Comparison of ENCODE assay signal across 9 mouse cellular contexts in genomic region chr11:68566447-68567059, GRCm38 (mm10). TPM values are rescaled to one million over a fixed set of nuclear protein-coding genes. Genes with fewer than 3 reads are reported as not detected.
DNase-seq lines count a peak whose midpoint lies in the region; ATAC-seq and TF ChIP-seq lines count a peak whose summit lies in the region.
"Had no signal": no experiment of that assay in that cellular context is flagged by ENCODE, and none has a peak within 500 bp of the region (broad histone marks: within the 10 kb centered on the region; RNA-seq: fewer than 3 reads in every experiment).

No protein-coding gene starts in this region.

- H3K4me1 ChIP-seq in embryonic fibroblast, embryonic 13.5 days (ENCODE audit: control insufficient read depth, insufficient read depth, low read length) = no peaks in the 10 kb centered on the region
- H3K4me1 ChIP-seq in heart, embryonic 13.5 days = peaks cover 4% of the 10 kb centered on the region
- peaks cover 9% of the 10 kb centered on the region; the same call in 1 of the 2 replicates for H3K4me1 ChIP-seq in kidney, embryonic 16.5 days (ENCODE audit: insufficient read depth, low read length)
- 0 out of 2 replicates have a peak, but pooled peaks cover 6% of the 10 kb centered on the region for H3K4me1 ChIP-seq in limb, embryonic 15.5 days
- H3K4me1 ChIP-seq in midbrain, postnatal 0 days (ENCODE audit: insufficient read depth, low read length) = no peaks in the 10 kb centered on the region
- H3K4me1 ChIP-seq in stomach, embryonic 16.5 days (ENCODE audit: control insufficient read depth, insufficient read depth, low read length) = no peaks in the 10 kb centered on the region

- no peak overlapping the region for H3K27ac ChIP-seq in embryonic fibroblast, embryonic 13.5 days (ENCODE audit: insufficient read depth, low read length)
- no peak overlapping the region for H3K27ac ChIP-seq in heart, embryonic 13.5 days (replicated peaks)
- H3K27ac ChIP-seq in kidney, embryonic 16.5 days (ENCODE audit: low read length) = no peak overlapping the region
- no peak overlapping the region for H3K27ac ChIP-seq in limb, embryonic 15.5 days
- H3K27ac ChIP-seq in midbrain, postnatal 0 days (ENCODE audit: low read depth, low read length) = no peak overlapping the region
- H3K27ac ChIP-seq in stomach, embryonic 16.5 days (ENCODE audit: low read length) = no peak overlapping the region

- H3K27me3 ChIP-seq in C2C12 (ENCODE audit: control insufficient read depth, insufficient read depth, insufficient read length) = peaks cover 23% of the 10 kb centered on the region
- peaks cover 5% of the 10 kb centered on the region; the same call in 1 of the 2 replicates for H3K27me3 ChIP-seq in heart, embryonic 13.5 days (replicated peaks)
- no peaks in the 10 kb centered on the region for H3K27me3 ChIP-seq in kidney, embryonic 16.5 days (ENCODE audit: insufficient read depth, low read length)
- no peaks in the 10 kb centered on the region for H3K27me3 ChIP-seq in limb, embryonic 15.5 days
- H3K27me3 ChIP-seq in midbrain, postnatal 0 days (ENCODE audit: insufficient read depth, low read length) = no peaks in the 10 kb centered on the region
- no peaks in the 10 kb centered on the region for H3K27me3 ChIP-seq in stomach, embryonic 16.5 days (ENCODE audit: control insufficient read depth, insufficient read depth, low read length)

- no peak overlapping the region for H3K4me3 ChIP-seq in C2C12 (ENCODE audit: insufficient read depth, poor library complexity, severe bottlenecking)
- no peak overlapping the region; the same call in 1 of the 2 replicates for H3K4me3 ChIP-seq in embryonic fibroblast, embryonic 13.5 days (ENCODE audit: insufficient read depth, low read length)
- H3K4me3 ChIP-seq in heart, embryonic 13.5 days = peak overlapping the region; percentile 42
- H3K4me3 ChIP-seq in kidney, embryonic 16.5 days (ENCODE audit: low read length) = peak overlapping the region; percentile 42
- H3K4me3 ChIP-seq in limb, embryonic 15.5 days = peak overlapping the region; percentile 29
- peak overlapping the region; percentile 28 for H3K4me3 ChIP-seq in midbrain, postnatal 0 days (ENCODE audit: low read depth, low read length)
- peak overlapping the region; percentile 41 for H3K4me3 ChIP-seq in stomach, embryonic 16.5 days (replicated peaks; ENCODE audit: low read length)
- H3K4me3 ChIP-seq: erythroblast, embryonic 14.5 days had no signal

- DNase-seq in brain, embryonic 14.5 days (ENCODE audit: low read depth) = peak; percentile 93
- DNase-seq in midbrain, postnatal 0 days (ENCODE audit: low spot score) = peak; percentile 96

- peak overlapping the region; percentile 70 for H3K4me2 ChIP-seq in heart, embryonic 13.5 days
- peak overlapping the region; percentile 71 for H3K4me2 ChIP-seq in kidney, embryonic 16.5 days (replicated peaks; ENCODE audit: low read depth, low read length)
- peak overlapping the region; percentile 54 for H3K4me2 ChIP-seq in limb, embryonic 15.5 days
- peak overlapping the region; percentile 46 for H3K4me2 ChIP-seq in midbrain, postnatal 0 days (ENCODE audit: low read depth, low read length, poor library complexity, severe bottlenecking)
- H3K4me2 ChIP-seq in stomach, embryonic 16.5 days (ENCODE audit: low read depth, low read length) = peak overlapping the region; percentile 67

- 18% methylated on average over 17 of the region's 17 CpGs for WGBS in heart, embryonic 13.5 days
- 15% methylated on average over 17 of the region's 17 CpGs for WGBS in kidney, embryonic 16.5 days
- 17% methylated on average over 17 of the region's 17 CpGs for WGBS in limb, embryonic 15.5 days
- WGBS in midbrain, postnatal 0 days = 20% methylated on average over 17 of the region's 17 CpGs
- WGBS in stomach, embryonic 16.5 days = 15% methylated on average over 17 of the region's 17 CpGs

- ATAC-seq in heart, embryonic 13.5 days (ENCODE audit: extremely low read depth, insufficient number of reproducible peaks, low FRiP score, low TSS enrichment) = no peak
- peak; percentile 79; the same call in 1 of the 2 replicates for ATAC-seq in kidney, embryonic 16.5 days (ENCODE audit: low FRiP score, low TSS enrichment)
- no peak for ATAC-seq in limb, embryonic 15.5 days (ENCODE audit: insufficient number of reproducible peaks, low FRiP score, low TSS enrichment, low read depth)
- no peak; the same call in 1 of the 2 replicates for ATAC-seq in midbrain, postnatal 0 days (ENCODE audit: low FRiP score)
- ATAC-seq in stomach, embryonic 16.5 days (ENCODE audit: insufficient read depth, low FRiP score) = no peak

- no peaks in the 10 kb centered on the region for H3K36me3 ChIP-seq in C2C12 (ENCODE audit: control insufficient read depth, insufficient read depth)
- H3K36me3 ChIP-seq in heart, embryonic 13.5 days = no peaks in the 10 kb centered on the region
- no peaks in the 10 kb centered on the region for H3K36me3 ChIP-seq in kidney, embryonic 16.5 days (ENCODE audit: insufficient read depth, low read length)
- no peaks in the 10 kb centered on the region for H3K36me3 ChIP-seq in limb, embryonic 15.5 days
- no peaks in the 10 kb centered on the region for H3K36me3 ChIP-seq in midbrain, postnatal 0 days (ENCODE audit: insufficient read depth, low read length)
- H3K36me3 ChIP-seq in stomach, embryonic 16.5 days (ENCODE audit: control insufficient read depth, insufficient read depth, low read length) = no peaks in the 10 kb centered on the region

- no peaks in the 10 kb centered on the region for H3K79me2 ChIP-seq in C2C12 (ENCODE audit: control insufficient read depth, insufficient read depth)

- H3K9ac ChIP-seq in heart, embryonic 13.5 days = peak overlapping the region; percentile 67
- peak overlapping the region; percentile 43; the same call in 1 of the 2 replicates for H3K9ac ChIP-seq in kidney, embryonic 16.5 days (replicated peaks; ENCODE audit: low read length)
- H3K9ac ChIP-seq in limb, embryonic 15.5 days = no peak overlapping the region
- H3K9ac ChIP-seq in midbrain, postnatal 0 days (replicated peaks; ENCODE audit: low read length, poor library complexity, severe bottlenecking) = no peak overlapping the region
- H3K9ac ChIP-seq in stomach, embryonic 16.5 days (ENCODE audit: low read length) = peak overlapping the region; percentile 53; the same call in 1 of the 2 replicates

- peak; percentile 67 for TF ChIP-seq CTCF in C2C12 (IDR thresholded peaks at IDR 0.05; ENCODE audit: control insufficient read depth, insufficient read depth, insufficient read length)
- peak; percentile 75 for TF ChIP-seq CTCF in brain, embryonic 14.5 days (IDR thresholded peaks at IDR 0.05; ENCODE audit: borderline replicate concordance, extremely low read depth, insufficient read depth, insufficient read length)
- 0 out of 2 replicates have a peak, but pooled peaks have one; percentile 18 for TF ChIP-seq CTCF in embryonic fibroblast, embryonic 13.5 days (IDR thresholded peaks at IDR 0.05; ENCODE audit: borderline replicate concordance, insufficient read depth, low read length)
- peak; percentile 88 for TF ChIP-seq CTCF in midbrain, postnatal 0 days (IDR thresholded peaks at IDR 0.05)

- no peak for TF ChIP-seq POLR2A in brain, embryonic 14.5 days (IDR thresholded peaks at IDR 0.05; ENCODE audit: borderline replicate concordance, extremely low read depth, insufficient read depth, insufficient read length, poor library complexity, severe bottlenecking)
- TF ChIP-seq POLR2A in embryonic fibroblast, embryonic 13.5 days (IDR thresholded peaks at IDR 0.05; ENCODE audit: low read depth, low read length) = no peak

- H3ac ChIP-seq in C2C12 (ENCODE audit: control insufficient read depth, insufficient read length, low read depth) = no peak overlapping the region

- no peaks in the 10 kb centered on the region for H3K79me3 ChIP-seq in C2C12 (ENCODE audit: low read depth)

- no peaks in the 10 kb centered on the region for H3K9me3 ChIP-seq in heart, embryonic 13.5 days
- no peaks in the 10 kb centered on the region for H3K9me3 ChIP-seq in kidney, embryonic 16.5 days (ENCODE audit: low read length)
- no peaks in the 10 kb centered on the region for H3K9me3 ChIP-seq in limb, embryonic 15.5 days
- no peaks in the 10 kb centered on the region for H3K9me3 ChIP-seq in midbrain, postnatal 0 days (ENCODE audit: low read length)
- no peaks in the 10 kb centered on the region for H3K9me3 ChIP-seq in stomach, embryonic 16.5 days (replicated peaks; ENCODE audit: control insufficient read depth, low read length)

TF ChIP-seq in C2C12, 6 proteins besides CTCF, POLR2A, EP300 and RAD21 (continues in another document):
- TF ChIP-seq USF1 (IDR thresholded peaks at IDR 0.05; ENCODE audit: low read depth) = no peak
- no peak for TF ChIP-seq FOSL1 (IDR thresholded peaks at IDR 0.05; ENCODE audit: insufficient read depth, low read length, poor library complexity, severe bottlenecking)
- TF ChIP-seq MAX (IDR thresholded peaks at IDR 0.05) = no peak
- TF ChIP-seq MYOG (IDR thresholded peaks at IDR 0.05; ENCODE audit: control insufficient read depth, extremely low read depth, insufficient read length) = no peak
- TF ChIP-seq MYOD1 (IDR thresholded peaks at IDR 0.05; ENCODE audit: control insufficient read depth, insufficient read length, low read depth) = no peak

RNA-seq across cellular contexts. Expression of gene Mfsd6l, which starts 10.6 kb away (rescaled TPM):
- polyA plus RNA-seq in C2C12 (2012; fragmentation: generic; extraction: Trizol) = not detected
- 0.06 and 0.10 TPM in 2 replicates for polyA plus RNA-seq in brain, embryonic 14.5 days (2012; rRNA removed)
- not detected in 2 replicates for polyA plus RNA-seq in embryonic fibroblast, embryonic 13.5 days (2011; ENCODE audit: insufficient read length, low read depth, missing spikeins)
- not detected in 2 replicates for polyA plus RNA-seq in heart, embryonic 13.5 days (2015; fragmentation: Nextera tagmentation; extraction: Ambion mirVana)
- polyA plus RNA-seq in kidney, embryonic 16.5 days (2015; fragmentation: Nextera tagmentation; extraction: Ambion mirVana) = 2.6 and 2.9 TPM in 2 replicates
- 0.32 and 0.51 TPM in 2 replicates for polyA plus RNA-seq in limb, embryonic 15.5 days (2015; fragmentation: Nextera tagmentation; extraction: Ambion mirVana)
- total RNA-seq in midbrain, postnatal 0 days (2014; rRNA removed) = 0.11 and 0.33 TPM in 2 replicates
- 0.19 TPM in 1 of 2 replicates, not detected in the other for polyA plus RNA-seq in midbrain, postnatal 0 days (2015; fragmentation: Nextera tagmentation; extraction: Ambion mirVana)
- polyA plus RNA-seq in stomach, embryonic 16.5 days (2015; fragmentation: Nextera tagmentation; extraction: Ambion mirVana) = 2.0 and 2.8 TPM in 2 replicates
- polyA plus RNA-seq: erythroblast, embryonic 14.5 days had no signal

RNA-seq across cellular contexts. Expression of gene Ccdc42, which starts 20.3 kb away (rescaled TPM):
- not detected for polyA plus RNA-seq in C2C12 (2012; fragmentation: generic; extraction: Trizol)
- 0.21 and 0.37 TPM in 2 replicates for polyA plus RNA-seq in brain, embryonic 14.5 days (2012; rRNA removed)
- polyA plus RNA-seq in embryonic fibroblast, embryonic 13.5 days (2011; ENCODE audit: insufficient read length, low read depth, missing spikeins) = not detected in 2 replicates
- polyA plus RNA-seq in heart, embryonic 13.5 days (2015; fragmentation: Nextera tagmentation; extraction: Ambion mirVana) = 1.6 and 1.7 TPM in 2 replicates
- polyA plus RNA-seq in kidney, embryonic 16.5 days (2015; fragmentation: Nextera tagmentation; extraction: Ambion mirVana) = 3.3 and 3.5 TPM in 2 replicates
- polyA plus RNA-seq in limb, embryonic 15.5 days (2015; fragmentation: Nextera tagmentation; extraction: Ambion mirVana) = 0.72 and 0.84 TPM in 2 replicates
- 0.33 TPM in 1 of 2 replicates, not detected in the other for total RNA-seq in midbrain, postnatal 0 days (2014; rRNA removed)
- polyA plus RNA-seq in midbrain, postnatal 0 days (2015; fragmentation: Nextera tagmentation; extraction: Ambion mirVana) = 0.37 and 0.51 TPM in 2 replicates
- polyA plus RNA-seq in stomach, embryonic 16.5 days (2015; fragmentation: Nextera tagmentation; extraction: Ambion mirVana) = 0.41 and 0.49 TPM in 2 replicates
- polyA plus RNA-seq: erythroblast, embryonic 14.5 days had no signal

Comparison
In these comparisons a context has a peak if more than half of its experiments do, and no peak if none do; other contexts are left out.
1. H3K4me3 ChIP-seq: peak in heart, embryonic 13.5 days (single experiment), kidney, embryonic 16.5 days (single experiment), limb, embryonic 15.5 days (single experiment), midbrain, postnatal 0 days (single experiment) and stomach, embryonic 16.5 days (single experiment); none in C2C12 (single experiment) and embryonic fibroblast, embryonic 13.5 days (single experiment).
2. CTCF ChIP-seq: peak in every context shown above with its lines; median percentile 88 in midbrain, postnatal 0 days; 75 in brain, embryonic 14.5 days; 67 in C2C12; 18 in embryonic fibroblast, embryonic 13.5 days.
3. H3K9ac ChIP-seq: peak in heart, embryonic 13.5 days (single experiment), kidney, embryonic 16.5 days (single experiment) and stomach, embryonic 16.5 days (single experiment); none in limb, embryonic 15.5 days (single experiment) and midbrain, postnatal 0 days (single experiment).
4. Peak in every context shown above with its lines, with median percentiles within 50 percentile points of each other: H3K4me2 ChIP-seq.